28 mouse cellular contexts compared by ENCODE assay signal in the genomic region with DNA sequence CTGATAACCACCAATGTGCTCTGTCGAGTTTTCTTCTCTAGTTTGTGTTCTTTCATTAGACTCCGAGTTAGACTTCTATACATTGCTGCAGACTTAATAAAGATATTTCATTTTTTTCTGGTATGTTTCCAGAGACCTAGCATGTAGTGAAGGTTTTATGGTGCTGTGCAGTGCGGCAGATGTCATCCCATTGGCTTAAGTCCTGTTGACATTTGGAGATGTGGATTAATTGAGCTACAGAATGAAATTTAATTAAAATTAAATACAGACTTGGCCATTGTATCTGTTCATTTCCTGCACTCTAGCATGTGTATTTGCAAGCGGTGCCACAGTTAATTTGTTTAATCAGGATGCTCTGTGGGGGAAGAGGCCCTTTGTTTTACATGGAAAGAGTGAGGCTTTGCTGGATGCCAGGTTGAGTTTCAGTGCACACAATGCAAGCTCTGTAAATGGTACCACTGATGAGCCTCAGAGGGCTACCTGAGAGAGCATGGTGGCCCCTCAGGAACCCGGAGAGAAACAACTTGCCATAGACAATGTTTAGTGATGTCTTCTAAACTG.
DNase-seq lines count a peak whose midpoint lies in the region; ATAC-seq lines count a peak whose summit lies in the region.
"Had no signal": no experiment of that assay in that cellular context is flagged by ENCODE, and none has a peak within 500 bp of the region (broad histone marks: within the 10 kb centered on the region; RNA-seq: fewer than 3 reads in every experiment).

No protein-coding gene starts in this region.

- 0 out of 2 replicates have a peak, but pooled peaks cover 4% of the 10 kb centered on the region for H3K9me3 ChIP-seq in embryonic facial prominence, embryonic 14.5 days (ENCODE audit: control insufficient read depth, low read length)
- peaks cover 6% of the 10 kb centered on the region; the same call in 1 of the 2 replicates for H3K9me3 ChIP-seq in embryonic facial prominence, embryonic 10.5 days
- no peaks in the 10 kb centered on the region; the same call in 1 of the 2 replicates for H3K9me3 ChIP-seq in hindbrain, embryonic 14.5 days (ENCODE audit: control insufficient read depth, low read length)
- 0 out of 2 replicates have a peak, but pooled peaks cover 3% of the 10 kb centered on the region for H3K9me3 ChIP-seq in hindbrain, embryonic 10.5 days
- H3K9me3 ChIP-seq in neural tube, embryonic 15.5 days (replicated peaks): no peaks in the 10 kb centered on the region
- H3K9me3 ChIP-seq: embryonic facial prominence, embryonic 12.5 days; G1E; heart, embryonic 10.5 days; heart, embryonic 15.5 days; hindbrain, embryonic 15.5 days; intestine, embryonic 15.5 days; liver, embryonic 12.5 days had no signal

- no peak overlapping the region for H3K27ac ChIP-seq in embryonic facial prominence, embryonic 14.5 days (replicated peaks; ENCODE audit: low read depth, low read length)
- no peak overlapping the region for H3K27ac ChIP-seq in embryonic facial prominence, embryonic 10.5 days (replicated peaks)
- H3K27ac ChIP-seq in hindbrain, embryonic 14.5 days: no peak overlapping the region
- H3K27ac ChIP-seq in hindbrain, embryonic 10.5 days: no peak overlapping the region
- no peak overlapping the region for H3K27ac ChIP-seq in neural tube, embryonic 15.5 days (replicated peaks)
- H3K27ac ChIP-seq: embryonic facial prominence, embryonic 12.5 days; heart, embryonic 10.5 days; heart, embryonic 15.5 days; hindbrain, embryonic 15.5 days; intestine, embryonic 15.5 days; kidney, postnatal 0 days; liver, embryonic 12.5 days; midbrain, embryonic 12.5 days had no signal

- no peak overlapping the region for H3K4me3 ChIP-seq in embryonic facial prominence, embryonic 14.5 days (ENCODE audit: low read depth, low read length)
- no peak overlapping the region for H3K4me3 ChIP-seq in embryonic facial prominence, embryonic 10.5 days
- no peak overlapping the region for H3K4me3 ChIP-seq in hindbrain, embryonic 14.5 days (replicated peaks; ENCODE audit: low read length)
- H3K4me3 ChIP-seq in hindbrain, embryonic 10.5 days: no peak overlapping the region
- no peak overlapping the region for H3K4me3 ChIP-seq in neural tube, embryonic 15.5 days (replicated peaks)
- H3K4me3 ChIP-seq: embryonic facial prominence, embryonic 12.5 days; heart, embryonic 10.5 days; heart, embryonic 15.5 days; hindbrain, embryonic 15.5 days; intestine, embryonic 15.5 days; liver, embryonic 12.5 days; megakaryocyte, embryonic 14.5 days; midbrain, embryonic 12.5 days had no signal

- H3K36me3 ChIP-seq in embryonic facial prominence, embryonic 14.5 days (ENCODE audit: control insufficient read depth, insufficient read depth, low read length): no peaks in the 10 kb centered on the region
- H3K36me3 ChIP-seq in embryonic facial prominence, embryonic 10.5 days (replicated peaks): no peaks in the 10 kb centered on the region
- H3K36me3 ChIP-seq in hindbrain, embryonic 14.5 days (replicated peaks; ENCODE audit: control insufficient read depth, insufficient read depth): no peaks in the 10 kb centered on the region
- no peaks in the 10 kb centered on the region for H3K36me3 ChIP-seq in hindbrain, embryonic 10.5 days
- H3K36me3 ChIP-seq in neural tube, embryonic 15.5 days: no peaks in the 10 kb centered on the region
- H3K36me3 ChIP-seq: embryonic facial prominence, embryonic 12.5 days; G1E; heart, embryonic 10.5 days; heart, embryonic 15.5 days; hindbrain, embryonic 15.5 days; intestine, embryonic 15.5 days; liver, embryonic 12.5 days; midbrain, embryonic 12.5 days had no signal

- DNase-seq in embryonic facial prominence, embryonic 14.5 days (ENCODE audit: low spot score): peak; percentile 5
- no peak for DNase-seq in embryonic facial prominence, embryonic 10.5 days (ENCODE audit: low spot score)
- peak; percentile 21 for DNase-seq in hindbrain, embryonic 14.5 days (ENCODE audit: low spot score)
- no peak for DNase-seq in hindbrain, embryonic 10.5 days (ENCODE audit: low spot score)
- DNase-seq in Muller cell, postnatal 12 days (ENCODE audit: inconsistent ontology term): peak; percentile 74
- no peak for DNase-seq in frontal cortex, postnatal 25 days (ENCODE audit: low spot score in 2 of 2)
- DNase-seq: adrenal gland, postnatal 10 days; cerebellum, adult 2 months; cerebellum, postnatal 25 days; gastrocnemius, postnatal 25 days; heart, adult 11 months; kidney, adult 8-10 months; kidney, postnatal 4 days; liver, postnatal 0 days; lung, postnatal 4 days; thymus, postnatal 4 days had no signal

- H3K27me3 ChIP-seq in embryonic facial prominence, embryonic 14.5 days (replicated peaks; ENCODE audit: control insufficient read depth, insufficient read depth, low read length): no peaks in the 10 kb centered on the region
- no peaks in the 10 kb centered on the region for H3K27me3 ChIP-seq in embryonic facial prominence, embryonic 10.5 days (replicated peaks; ENCODE audit: low read depth, poor library complexity, severe bottlenecking)
- no peaks in the 10 kb centered on the region for H3K27me3 ChIP-seq in hindbrain, embryonic 14.5 days (ENCODE audit: control insufficient read depth, insufficient read depth, low read length)
- no peaks in the 10 kb centered on the region for H3K27me3 ChIP-seq in hindbrain, embryonic 10.5 days (ENCODE audit: insufficient read depth, poor library complexity, severe bottlenecking)
- no peaks in the 10 kb centered on the region for H3K27me3 ChIP-seq in neural tube, embryonic 15.5 days (replicated peaks)
- H3K27me3 ChIP-seq: embryonic facial prominence, embryonic 12.5 days; heart, embryonic 15.5 days; hindbrain, embryonic 15.5 days; intestine, embryonic 15.5 days; liver, embryonic 12.5 days; megakaryocyte, embryonic 14.5 days; midbrain, embryonic 12.5 days; Patski had no signal

- 77% methylated on average over 5 of the region's 5 CpGs for WGBS in embryonic facial prominence, embryonic 14.5 days
- WGBS in embryonic facial prominence, embryonic 10.5 days: 86% methylated on average over 5 of the region's 5 CpGs
- 82% methylated on average over 5 of the region's 5 CpGs for WGBS in hindbrain, embryonic 14.5 days
- WGBS in hindbrain, embryonic 10.5 days: 90% methylated on average over 5 of the region's 5 CpGs
- WGBS in neural tube, embryonic 15.5 days: 69% methylated on average over 5 of the region's 5 CpGs

- H3K9ac ChIP-seq in embryonic facial prominence, embryonic 14.5 days (ENCODE audit: low read depth, low read length): no peak overlapping the region
- H3K9ac ChIP-seq in hindbrain, embryonic 14.5 days: no peak overlapping the region
- no peak overlapping the region for H3K9ac ChIP-seq in neural tube, embryonic 15.5 days (replicated peaks)
- H3K9ac ChIP-seq: embryonic facial prominence, embryonic 12.5 days; heart, embryonic 15.5 days; hindbrain, embryonic 15.5 days; intestine, embryonic 15.5 days; liver, embryonic 12.5 days; liver, postnatal 0 days; midbrain, embryonic 12.5 days had no signal

- ATAC-seq in embryonic facial prominence, embryonic 14.5 days (ENCODE audit: low read depth): no peak
- ATAC-seq in hindbrain, embryonic 14.5 days (ENCODE audit: low FRiP score): peak; percentile 57; the same call in 1 of the 2 replicates
- ATAC-seq in neural tube, embryonic 15.5 days (ENCODE audit: low FRiP score): peak; percentile 45; the same call in 1 of the 2 replicates
- ATAC-seq: intestine, embryonic 15.5 days; liver, embryonic 12.5 days; liver, postnatal 0 days; Patski had no signal

- H3K4me2 ChIP-seq in embryonic facial prominence, embryonic 14.5 days (ENCODE audit: low read depth, low read length): no peak overlapping the region
- H3K4me2 ChIP-seq in hindbrain, embryonic 14.5 days (replicated peaks): no peak overlapping the region
- H3K4me2 ChIP-seq in neural tube, embryonic 15.5 days: no peak overlapping the region
- H3K4me2 ChIP-seq: embryonic facial prominence, embryonic 12.5 days; heart, embryonic 15.5 days; hindbrain, embryonic 15.5 days; intestine, embryonic 15.5 days; liver, embryonic 12.5 days; midbrain, embryonic 12.5 days had no signal

- no peaks in the 10 kb centered on the region for H3K4me1 ChIP-seq in embryonic facial prominence, embryonic 14.5 days (ENCODE audit: control insufficient read depth, insufficient read depth, low read length)
- no peaks in the 10 kb centered on the region for H3K4me1 ChIP-seq in embryonic facial prominence, embryonic 10.5 days
- H3K4me1 ChIP-seq in hindbrain, embryonic 14.5 days (replicated peaks; ENCODE audit: control insufficient read depth, insufficient read depth, low read length): no peaks in the 10 kb centered on the region
- no peaks in the 10 kb centered on the region for H3K4me1 ChIP-seq in hindbrain, embryonic 10.5 days (replicated peaks)
- no peaks in the 10 kb centered on the region for H3K4me1 ChIP-seq in neural tube, embryonic 15.5 days
- H3K4me1 ChIP-seq: embryonic facial prominence, embryonic 12.5 days; heart, embryonic 10.5 days; heart, embryonic 15.5 days; hindbrain, embryonic 15.5 days; intestine, embryonic 15.5 days; liver, embryonic 12.5 days; megakaryocyte, embryonic 14.5 days; midbrain, embryonic 12.5 days had no signal

Comparison
In these comparisons a context has a peak if more than half of its experiments do, and no peak if none do; other contexts are left out.
1. DNase-seq: peak in embryonic facial prominence, embryonic 14.5 days (single experiment), hindbrain, embryonic 14.5 days (single experiment) and Muller cell, postnatal 12 days (single experiment); none in embryonic facial prominence, embryonic 10.5 days (single experiment), hindbrain, embryonic 10.5 days (single experiment) and frontal cortex, postnatal 25 days (0 of 2).